Mouse (Mus musculus): Measurements from ENCODE around the gene Zap70. TPM values are rescaled to one million over a fixed set of nuclear protein-coding genes. Genes with fewer than 3 reads are reported as not detected.
A peak's percentile ranks its signal among the peaks of the same experiment; 100 is the strongest.

The Zap70 gene
- total and polyA plus RNA-seq, 2 experiments from 2014 or later: 2.9 to 4.5 TPM

DNA sequence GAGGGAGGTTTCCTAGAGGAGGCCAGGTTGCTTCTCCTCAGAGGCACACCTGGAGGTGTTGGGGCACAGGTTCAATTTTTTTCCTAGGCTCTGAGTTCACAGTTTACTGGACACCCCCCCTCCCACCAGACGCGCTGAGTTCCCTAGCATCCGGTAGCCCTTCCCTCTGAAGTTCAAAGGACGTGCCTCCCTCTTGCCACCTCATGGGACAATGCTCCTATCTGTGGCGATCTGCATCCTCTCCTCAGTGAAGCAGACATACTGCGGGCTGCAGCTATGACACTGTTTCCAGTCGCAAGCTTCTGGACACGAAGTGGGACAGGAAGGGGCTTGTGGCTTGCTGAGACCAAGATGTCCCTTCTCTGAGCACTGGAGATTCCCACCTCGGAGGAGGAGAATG lies 1.2 kb upstream of the Zap70 start:
- no peak overlapping the region for H3K4me2 ChIP-seq (ENCODE audit: low read depth)
- DNase-seq (no peak), ATAC-seq (no peak)
- no peaks in the 10 kb centered on the region for H3K4me1 ChIP-seq (ENCODE audit: insufficient read depth)
- TF ChIP-seq CTCF (IDR thresholded peaks at IDR 0.05; ENCODE audit: low read depth): no peak
- H3K9ac ChIP-seq: no peak overlapping the region
- H3K27me3 ChIP-seq (ENCODE audit: insufficient read depth, low read length): no peaks in the 10 kb centered on the region
- H3K9me3 ChIP-seq (ENCODE audit: low read length): no peaks in the 10 kb centered on the region
- H3K36me3 ChIP-seq (ENCODE audit: insufficient read depth): no peaks in the 10 kb centered on the region
- no peak overlapping the region for H3K27ac ChIP-seq (ENCODE audit: low read depth, low read length)
- no peak overlapping the region for H3K4me3 ChIP-seq (ENCODE audit: low read depth, low read length)
- 88% methylated on average over 9 of the region's 9 CpGs for WGBS

DNA sequence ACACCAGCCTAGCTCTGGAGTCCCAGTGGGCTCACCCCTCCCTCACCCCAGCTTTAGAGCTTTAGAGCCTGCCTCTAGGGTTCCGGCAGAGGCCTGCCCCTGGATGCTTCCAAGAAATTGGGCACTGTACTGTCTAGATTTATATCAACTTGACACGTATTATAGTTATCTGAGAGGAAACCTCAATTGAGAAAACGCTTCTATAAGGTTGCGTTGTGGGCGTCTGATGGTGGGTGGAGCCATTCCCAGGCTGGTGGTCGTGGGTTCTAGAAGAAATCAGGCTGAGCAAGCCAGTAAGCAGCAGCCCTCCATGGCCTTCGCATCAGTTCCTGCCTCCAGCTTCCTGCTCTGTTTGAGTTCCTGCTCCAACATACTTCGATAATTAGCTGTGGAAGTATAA lies 537 bp upstream of the Zap70 start:
- H3K9ac ChIP-seq: no peak overlapping the region
- no peaks in the 10 kb centered on the region for H3K4me1 ChIP-seq (ENCODE audit: insufficient read depth)
- no peaks in the 10 kb centered on the region for H3K9me3 ChIP-seq (ENCODE audit: low read length)
- no peaks in the 10 kb centered on the region for H3K36me3 ChIP-seq (ENCODE audit: insufficient read depth)
- no peak for TF ChIP-seq CTCF (IDR thresholded peaks at IDR 0.05; ENCODE audit: low read depth)
- H3K27ac ChIP-seq (ENCODE audit: low read depth, low read length): no peak overlapping the region
- ATAC-seq (no peak), DNase-seq (no peak)
- H3K27me3 ChIP-seq (ENCODE audit: insufficient read depth, low read length): no peaks in the 10 kb centered on the region
- H3K4me2 ChIP-seq (ENCODE audit: low read depth): no peak overlapping the region
- 81% methylated on average over 8 of the region's 8 CpGs for WGBS
- H3K4me3 ChIP-seq (ENCODE audit: low read depth, low read length): no peak overlapping the region

DNA sequence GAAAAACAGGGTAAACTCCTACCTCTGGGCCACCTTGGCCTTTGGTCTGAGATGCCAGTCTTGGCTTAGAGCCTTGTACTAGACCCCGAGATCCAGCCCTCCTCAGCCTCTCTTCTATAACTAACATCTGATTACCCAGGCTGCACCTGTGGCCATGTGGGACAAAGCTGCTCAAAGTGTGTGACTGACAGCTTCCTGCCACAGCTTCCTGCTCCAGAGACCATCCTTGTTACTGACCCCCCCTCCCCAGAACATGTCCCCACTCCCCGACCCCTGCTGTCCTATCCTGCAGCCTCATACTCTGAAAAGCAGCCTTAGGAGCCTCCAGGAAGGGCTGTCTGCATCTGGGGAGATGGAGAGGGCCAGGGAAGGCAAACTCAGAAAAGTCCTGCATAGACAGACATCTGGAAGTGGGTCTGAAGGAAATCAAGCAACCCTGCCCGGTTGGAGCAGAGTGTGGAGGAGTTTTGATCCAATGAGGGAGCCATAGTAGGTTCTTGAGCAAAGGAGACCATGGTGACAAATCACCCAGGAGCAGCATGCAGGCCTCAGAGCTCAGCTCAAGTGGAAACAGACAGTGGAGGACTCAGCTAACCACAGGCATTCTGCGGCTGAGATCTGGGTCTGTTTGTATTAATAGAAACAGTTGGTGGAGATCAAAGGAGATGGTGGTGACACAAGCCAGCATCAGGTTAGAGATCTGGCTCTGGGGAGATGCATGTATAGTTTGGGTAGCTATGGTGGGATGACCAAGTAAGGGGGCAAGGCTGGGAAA lies 5.0 kb downstream of the Zap70 start:
- WGBS: 72% methylated on average over 4 of the region's 4 CpGs

DNA sequence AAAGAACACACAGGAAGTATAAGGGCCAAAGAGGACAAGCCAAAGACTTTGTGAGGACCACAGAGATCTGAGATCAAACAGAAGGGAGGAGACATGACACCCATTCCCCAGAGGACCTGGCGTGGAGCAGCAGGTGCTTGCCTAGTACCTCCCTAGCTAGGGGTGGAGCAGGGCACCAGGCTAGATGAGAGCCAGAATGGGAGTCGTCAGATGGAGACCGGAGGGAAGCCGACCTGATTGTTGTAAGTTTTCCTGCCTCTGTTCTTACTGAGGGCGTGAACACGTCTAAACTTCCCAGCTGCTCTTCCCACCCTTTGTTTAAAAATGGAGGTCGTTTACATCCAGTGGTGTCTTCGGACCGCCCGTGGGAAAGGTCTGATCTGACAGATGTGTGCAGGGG lies 5.7 kb downstream of the Zap70 start:
- no peaks in the 10 kb centered on the region for H3K4me1 ChIP-seq (ENCODE audit: insufficient read depth)
- no peaks in the 10 kb centered on the region for H3K36me3 ChIP-seq (ENCODE audit: insufficient read depth)
- DNase-seq: no peak
- WGBS: 48% methylated on average over 10 of the region's 10 CpGs
- H3K9me3 ChIP-seq (ENCODE audit: low read length): no peaks in the 10 kb centered on the region
- ATAC-seq: no peak
- no peak overlapping the region for H3K27ac ChIP-seq (ENCODE audit: low read depth, low read length)
- no peak overlapping the region for H3K9ac ChIP-seq
- no peak overlapping the region for H3K4me3 ChIP-seq (ENCODE audit: low read depth, low read length)
- no peaks in the 10 kb centered on the region for H3K27me3 ChIP-seq (ENCODE audit: insufficient read depth, low read length)
- no peak for TF ChIP-seq CTCF (IDR thresholded peaks at IDR 0.05; ENCODE audit: low read depth)
- H3K4me2 ChIP-seq (ENCODE audit: low read depth): no peak overlapping the region

More for the DNA sequence above, 5.0 kb downstream of the Zap70 start:
- Histone ChIP-seq H3K9ac (no peak overlapping the region), H3K36me3 (ENCODE audit: insufficient read depth) (no peaks in the 10 kb centered on the region), H3K4me2 (ENCODE audit: low read depth) (no peak overlapping the region), H3K27ac (ENCODE audit: low read depth, low read length) (no peak overlapping the region), H3K27me3 (ENCODE audit: insufficient read depth, low read length) (no peaks in the 10 kb centered on the region), H3K9me3 (ENCODE audit: low read length) (no peaks in the 10 kb centered on the region), H3K4me3 (ENCODE audit: low read depth, low read length) (no peak overlapping the region), H3K4me1 (ENCODE audit: insufficient read depth) (no peaks in the 10 kb centered on the region)
- DNase-seq (no peak), ATAC-seq (no peak)
- TF ChIP-seq CTCF (IDR thresholded peaks at IDR 0.05; ENCODE audit: low read depth): no peak

DNA sequence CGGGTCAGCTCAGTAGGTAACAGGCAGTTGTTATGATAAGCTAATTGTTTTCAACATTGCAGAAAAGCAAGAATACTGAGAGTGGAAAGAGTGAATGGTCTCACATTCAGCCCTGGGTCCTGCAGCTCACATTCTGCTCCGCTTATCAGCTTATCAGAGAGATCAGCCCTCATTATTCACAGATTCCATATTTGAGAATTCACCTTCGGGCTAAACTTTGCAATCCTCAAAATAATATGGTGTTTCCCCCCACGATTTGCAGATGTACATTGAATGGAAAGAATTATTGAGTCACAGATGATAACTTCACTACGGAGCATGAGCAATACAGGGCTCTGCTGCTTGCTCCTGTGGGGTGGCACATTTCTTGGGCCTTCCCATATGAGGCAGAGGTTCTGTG lies 7.2 kb downstream of the Zap70 start:
- Histone ChIP-seq H3K9me3 (ENCODE audit: low read length) (no peaks in the 10 kb centered on the region), H3K27me3 (ENCODE audit: insufficient read depth, low read length) (no peaks in the 10 kb centered on the region), H3K36me3 (ENCODE audit: insufficient read depth) (no peaks in the 10 kb centered on the region), H3K4me2 (ENCODE audit: low read depth) (no peak overlapping the region), H3K4me1 (ENCODE audit: insufficient read depth) (no peaks in the 10 kb centered on the region), H3K4me3 (ENCODE audit: low read depth, low read length) (no peak overlapping the region), H3K27ac (ENCODE audit: low read depth, low read length) (no peak overlapping the region), H3K9ac (no peak overlapping the region)
- TF ChIP-seq CTCF (IDR thresholded peaks at IDR 0.05; ENCODE audit: low read depth): no peak
- DNase-seq: no peak
- no peak for ATAC-seq
- WGBS: 78% methylated on average over 5 of the region's 5 CpGs

DNA sequence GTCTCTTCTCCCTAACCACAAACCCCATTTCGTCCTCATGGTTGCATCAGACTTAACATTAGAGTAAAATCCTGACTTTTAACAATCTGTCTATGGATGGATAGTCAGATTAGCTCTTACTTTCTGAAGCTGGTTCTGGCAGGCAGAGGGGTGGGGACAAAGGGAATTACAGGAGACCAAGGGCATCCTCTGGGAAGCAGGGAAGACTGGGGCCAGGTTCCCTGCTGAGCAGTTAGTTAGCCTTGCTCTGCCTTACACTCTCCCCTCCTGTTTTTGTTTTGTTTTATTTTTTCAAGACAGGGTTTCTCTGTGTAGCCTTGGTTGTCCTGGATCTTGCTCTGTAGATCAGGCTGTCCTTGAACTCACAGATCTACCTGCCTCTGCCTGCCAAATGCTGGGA lies 8.4 kb downstream of the Zap70 start:
- Histone ChIP-seq H3K4me3 (ENCODE audit: low read depth, low read length) (no peak overlapping the region), H3K9ac (no peak overlapping the region), H3K4me2 (ENCODE audit: low read depth) (no peak overlapping the region), H3K4me1 (ENCODE audit: insufficient read depth) (no peaks in the 10 kb centered on the region), H3K36me3 (ENCODE audit: insufficient read depth) (no peaks in the 10 kb centered on the region), H3K27me3 (ENCODE audit: insufficient read depth, low read length) (no peaks in the 10 kb centered on the region), H3K27ac (ENCODE audit: low read depth, low read length) (no peak overlapping the region), H3K9me3 (ENCODE audit: low read length) (no peaks in the 10 kb centered on the region)
- DNase-seq (no peak), ATAC-seq (no peak)
- WGBS: 80% methylated on average over 1 of the region's 1 CpGs
- TF ChIP-seq CTCF (IDR thresholded peaks at IDR 0.05; ENCODE audit: low read depth): no peak

DNA sequence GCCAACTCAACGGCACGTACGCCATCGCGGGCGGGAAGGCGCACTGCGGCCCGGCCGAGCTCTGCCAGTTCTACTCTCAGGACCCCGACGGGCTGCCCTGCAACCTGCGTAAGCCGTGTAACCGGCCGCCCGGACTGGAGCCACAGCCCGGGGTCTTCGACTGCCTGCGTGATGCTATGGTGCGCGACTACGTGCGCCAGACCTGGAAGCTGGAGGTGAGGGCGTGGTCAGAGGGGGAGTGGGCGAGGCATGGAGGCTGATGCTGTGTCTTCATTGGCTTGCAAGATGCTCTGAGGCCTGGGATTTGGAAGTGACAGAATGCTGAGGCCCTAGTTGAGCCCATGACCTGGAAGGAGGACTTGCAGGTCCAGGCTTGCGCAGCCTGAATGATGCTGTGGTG lies 9.4 kb downstream of the Zap70 start:
- Histone ChIP-seq H3K4me1 (ENCODE audit: insufficient read depth) (no peaks in the 10 kb centered on the region), H3K9me3 (ENCODE audit: low read length) (no peaks in the 10 kb centered on the region), H3K4me3 (ENCODE audit: low read depth, low read length) (0 out of 2 replicates have a peak overlapping the region, but pooled peaks have one; percentile 16), H3K9ac (no peak overlapping the region), H3K4me2 (ENCODE audit: low read depth) (no peak overlapping the region), H3K27me3 (ENCODE audit: insufficient read depth, low read length) (no peaks in the 10 kb centered on the region), H3K36me3 (ENCODE audit: insufficient read depth) (no peaks in the 10 kb centered on the region), H3K27ac (ENCODE audit: low read depth, low read length) (no peak overlapping the region)
- no peak for TF ChIP-seq CTCF (IDR thresholded peaks at IDR 0.05; ENCODE audit: low read depth)
- peak; percentile 51 for ATAC-seq
- no peak for DNase-seq
- 26% methylated on average over 27 of the region's 27 CpGs for WGBS
